Mouse (Mus musculus) midbrain, embryonic 11.5 days (tissue): ENCODE results near the gene Pigt. TPM values are rescaled to one million over a fixed set of nuclear protein-coding genes. Genes with fewer than 3 reads are reported as not detected.

ENCODE experiments used
- ATAC-seq: fragments of 200-750 bp; cut with Nextera tagmentation; 2 replicates; pipeline ENCODE4 v1.8.0; 2017; ENCODE audit warnings: moderate TSS enrichment, moderate library complexity; ENCODE audit not compliant: low FRiP score
- DNase-seq: peaks from one replicate; pipeline ENCODE4 v3.0.0; 2015; ENCODE audit warnings: low spot score; ENCODE audit errors: missing footprints
- H3K27ac ChIP-seq: fragments of 300-500 bp; sonication (generic); 2 replicates; pipeline ENCODE4 v1.5.1; 2014; ENCODE audit warnings: low read depth, low read length
- H3K27me3 ChIP-seq: fragments of 300-500 bp; sonication (generic); 2 replicates; pipeline ENCODE4 v1.6.1; 2014; ENCODE audit warnings: mild to moderate bottlenecking, low read length, moderate library complexity, mixed read lengths; ENCODE audit not compliant: control insufficient read depth, insufficient read depth
- H3K36me3 ChIP-seq: fragments of 300-500 bp; sonication (generic); 2 replicates; pipeline ENCODE4 v1.6.1; 2014; ENCODE audit warnings: mild to moderate bottlenecking, low read length, moderate library complexity, mixed read lengths; ENCODE audit not compliant: control insufficient read depth, insufficient read depth
- H3K4me1 ChIP-seq: fragments of 300-500 bp; sonication (generic); 2 replicates; pipeline ENCODE4 v1.6.1; 2014; ENCODE audit warnings: low read length; ENCODE audit not compliant: control insufficient read depth, insufficient read depth
- H3K4me2 ChIP-seq: fragments of 300-500 bp; sonication (generic); 2 replicates; pipeline ENCODE4 v1.6.1; 2014; ENCODE audit warnings: mild to moderate bottlenecking, moderate library complexity
- H3K4me3 ChIP-seq: fragments of 300-500 bp; sonication (generic); 2 replicates; pipeline ENCODE4 v1.5.1; 2014; ENCODE audit warnings: low read depth, low read length
- H3K9ac ChIP-seq: fragments of 300-500 bp; sonication (generic); 2 replicates; pipeline ENCODE4 v1.6.1; 2014; ENCODE audit warnings: low read length
- H3K9me3 ChIP-seq: fragments of 300-500 bp; sonication (generic); 2 replicates; pipeline ENCODE4 v1.6.1; 2016; ENCODE audit warnings: low read length; ENCODE audit not compliant: control insufficient read depth
- WGBS: fragments of 180-500 bp; shearing (Covaris S2); extraction: QIAGEN DNeasy Blood & Tissue Kit; methylation state at CpG from one replicate; pipeline ENCODE4 v1.1.7; 2014; 5-methylcytosine and 5-hydroxymethylcytosine counted together
- polyA plus RNA-seq: library from polyadenylated mRNA; unstranded; fragments of >200 nt; fragmentation: Nextera tagmentation; extraction: Ambion mirVana; gene quantifications from 2 replicates; pipeline ENCODE4 v1.2.1, GENCODE M21; 2014

The Pigt gene
- 48.1 and 51.9 TPM in 2 replicates for polyA plus RNA-seq

- peak within 1 kb of the TSS; percentile 68 for H3K4me3 ChIP-seq
- no peaks in the 10 kb centered on the region for H3K9me3 ChIP-seq
- H3K9ac ChIP-seq, result peak within 1 kb of the TSS; percentile 73
- H3K27ac ChIP-seq, result no peak within 1 kb of the TSS
- no peaks in the 10 kb centered on the region for H3K27me3 ChIP-seq
- peaks cover 4% of the 10 kb centered on the region; the same call in 1 of the 2 replicates for H3K36me3 ChIP-seq
- H3K4me1 ChIP-seq, result peaks cover 5% of the 10 kb centered on the region; the same call in 1 of the 2 replicates
- WGBS, result 4% methylated on average over 43 of the region's 43 CpGs
- DNase-seq, result peak; percentile 97
- peak; percentile 95 for ATAC-seq
- peak within 1 kb of the TSS; percentile 97 for H3K4me2 ChIP-seq
Observed at GRCm38 (mm10) chr2:164496847-164497690, at the start of gene Pigt. TSS of gene Pigt (plus strand) at chr2:164497520.

DNA sequence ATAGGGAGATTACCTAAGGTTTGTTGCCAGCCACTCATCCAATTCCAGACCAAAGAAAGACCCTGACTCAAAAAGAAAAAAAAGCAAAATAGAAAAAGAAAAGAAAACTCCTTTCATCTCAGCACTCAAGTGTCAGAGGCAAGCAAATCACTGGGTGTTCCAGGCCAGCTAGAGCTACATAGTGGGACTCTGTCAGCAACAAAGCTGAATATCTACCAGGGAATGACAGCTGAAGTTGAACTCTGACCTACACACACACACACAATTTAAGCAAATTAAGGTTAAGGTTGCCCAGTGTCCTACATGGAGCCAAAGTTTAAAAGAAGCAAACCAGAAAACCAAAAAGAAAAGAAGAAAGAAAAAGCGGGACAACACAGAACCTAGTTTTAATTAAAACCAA is 49.2 kb upstream of the Pigt start:
- Histone ChIP-seq H3K36me3 (no peaks in the 10 kb centered on the region), H3K9ac (no peak overlapping the region), H3K27me3 (peaks cover 2% of the 10 kb centered on the region; the same call in 1 of the 2 replicates), H3K27ac (no peak overlapping the region), H3K4me3 (no peak overlapping the region), H3K9me3 (no peaks in the 10 kb centered on the region), H3K4me1 (peaks cover 4% of the 10 kb centered on the region), H3K4me2 (no peak overlapping the region)
- DNase-seq (no peak), ATAC-seq (no peak)
- 96% methylated on average over 1 of the region's 1 CpGs for WGBS

- no peaks in the 10 kb centered on the region for H3K9me3 ChIP-seq
- no peak for DNase-seq
Observed at GRCm38 (mm10) chr2:164448921-164449320, 48.4 kb upstream of the Pigt start.

GRCm38 (mm10) chr2:164449341-164450042 is 47.8 kb upstream of the Pigt start:
- Histone ChIP-seq H3K4me1 (no peaks in the 10 kb centered on the region), H3K9ac (no peak overlapping the region), H3K4me2 (no peak overlapping the region), H3K9me3 (no peaks in the 10 kb centered on the region), H3K27ac (no peak overlapping the region), H3K4me3 (no peak overlapping the region), H3K27me3 (no peaks in the 10 kb centered on the region; the same call in 1 of the 2 replicates), H3K36me3 (no peaks in the 10 kb centered on the region)
- ATAC-seq (no peak), DNase-seq (peak; percentile 61)
- 91% methylated on average over 14 of the region's 14 CpGs for WGBS

More at GRCm38 (mm10) chr2:164448921-164449320, 48.4 kb upstream of the Pigt start:
- WGBS, result 82% methylated on average over 5 of the region's 5 CpGs
- H3K27ac ChIP-seq, result no peak overlapping the region
- ATAC-seq, result no peak
- H3K4me1 ChIP-seq, result no peaks in the 10 kb centered on the region
- H3K36me3 ChIP-seq, result no peaks in the 10 kb centered on the region
- H3K9ac ChIP-seq, result no peak overlapping the region
- no peak overlapping the region for H3K4me3 ChIP-seq
- no peak overlapping the region for H3K4me2 ChIP-seq
- H3K27me3 ChIP-seq, result no peaks in the 10 kb centered on the region; the same call in 1 of the 2 replicates

DNA sequence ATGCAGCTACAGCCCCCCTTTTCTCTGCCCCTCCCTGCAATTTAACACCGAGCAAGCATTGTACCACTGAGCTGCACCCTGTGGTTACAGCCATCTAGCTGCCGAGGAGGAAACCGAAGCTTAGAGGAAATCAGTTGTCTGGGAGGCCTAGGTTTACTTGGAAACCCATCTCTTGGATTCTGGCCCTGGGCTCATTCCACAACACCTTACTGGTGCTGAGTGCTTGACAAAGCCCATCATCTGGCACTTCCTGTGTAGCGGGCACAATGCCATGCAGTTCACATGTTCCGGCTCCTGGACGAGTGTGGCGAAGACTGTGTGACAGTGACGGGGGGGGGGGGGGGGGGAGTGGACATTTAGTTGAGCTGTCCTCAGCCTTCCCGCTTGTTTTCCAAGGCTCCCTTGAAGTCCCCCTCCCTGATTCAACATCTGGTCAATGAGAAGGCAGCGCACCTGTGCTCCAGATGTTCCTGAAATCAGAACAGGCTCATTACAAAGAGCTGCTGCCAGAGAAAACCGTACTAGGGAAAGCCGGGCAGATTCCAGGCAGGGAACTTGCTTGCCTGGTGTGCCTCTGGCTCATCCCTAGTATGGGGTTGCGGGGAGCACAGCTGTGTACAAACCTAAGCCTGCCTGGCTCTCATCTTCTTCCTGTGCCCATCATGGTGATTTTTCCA is 45.2 kb upstream of the Pigt start:
- peaks cover 5% of the 10 kb centered on the region for H3K4me1 ChIP-seq
- 46% methylated on average over 12 of the region's 13 CpGs for WGBS
- H3K4me2 ChIP-seq, result no peak overlapping the region
- H3K4me3 ChIP-seq, result no peak overlapping the region
- DNase-seq (peak; percentile 47), ATAC-seq (no peak)
- no peaks in the 10 kb centered on the region for H3K36me3 ChIP-seq
- no peak overlapping the region for H3K27ac ChIP-seq
- H3K27me3 ChIP-seq, result no peaks in the 10 kb centered on the region
- H3K9me3 ChIP-seq, result no peaks in the 10 kb centered on the region
- H3K9ac ChIP-seq, result no peak overlapping the region

DNA sequence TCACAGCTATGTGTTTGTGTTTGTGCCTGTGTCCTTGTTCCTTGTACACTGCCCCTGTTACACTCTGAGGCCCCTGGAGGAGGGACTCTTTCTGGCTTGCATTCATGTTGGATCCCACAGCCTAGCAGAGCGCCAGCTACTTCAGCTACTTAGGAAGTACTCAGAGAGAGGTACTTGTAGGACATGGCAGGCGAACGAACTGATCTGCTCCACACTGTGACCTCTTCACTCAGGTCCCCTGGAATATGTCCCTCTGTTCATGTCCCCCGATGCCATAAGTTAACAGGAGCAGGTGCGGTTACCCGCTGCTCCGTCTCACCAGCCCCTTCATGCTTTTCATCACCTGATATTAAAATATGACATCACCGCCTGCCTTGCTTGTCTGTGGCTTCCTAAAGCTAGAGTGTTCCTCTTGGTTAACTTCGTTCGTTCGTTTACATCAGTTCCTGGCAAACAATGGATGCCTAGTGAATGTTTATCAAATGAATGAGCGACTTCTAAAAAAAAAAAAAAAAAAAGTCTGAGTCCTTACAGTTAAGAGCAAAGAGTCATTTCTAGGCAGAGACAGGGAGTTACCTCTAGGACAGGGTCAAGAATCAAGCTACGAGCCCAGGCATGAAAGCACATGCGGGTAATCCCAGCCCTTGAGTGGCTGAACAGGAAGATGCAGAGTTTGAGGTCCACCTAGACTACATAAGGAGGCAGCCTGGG is 44.1 kb upstream of the Pigt start:
- Histone ChIP-seq H3K9me3 (no peaks in the 10 kb centered on the region), H3K4me2 (no peak overlapping the region), H3K4me1 (peaks cover 5% of the 10 kb centered on the region), H3K36me3 (no peaks in the 10 kb centered on the region), H3K27ac (no peak overlapping the region), H3K9ac (no peak overlapping the region), H3K27me3 (no peaks in the 10 kb centered on the region), H3K4me3 (no peak overlapping the region)
- ATAC-seq, result no peak
- WGBS, result 88% methylated on average over 14 of the region's 14 CpGs
- no peak for DNase-seq

DNA sequence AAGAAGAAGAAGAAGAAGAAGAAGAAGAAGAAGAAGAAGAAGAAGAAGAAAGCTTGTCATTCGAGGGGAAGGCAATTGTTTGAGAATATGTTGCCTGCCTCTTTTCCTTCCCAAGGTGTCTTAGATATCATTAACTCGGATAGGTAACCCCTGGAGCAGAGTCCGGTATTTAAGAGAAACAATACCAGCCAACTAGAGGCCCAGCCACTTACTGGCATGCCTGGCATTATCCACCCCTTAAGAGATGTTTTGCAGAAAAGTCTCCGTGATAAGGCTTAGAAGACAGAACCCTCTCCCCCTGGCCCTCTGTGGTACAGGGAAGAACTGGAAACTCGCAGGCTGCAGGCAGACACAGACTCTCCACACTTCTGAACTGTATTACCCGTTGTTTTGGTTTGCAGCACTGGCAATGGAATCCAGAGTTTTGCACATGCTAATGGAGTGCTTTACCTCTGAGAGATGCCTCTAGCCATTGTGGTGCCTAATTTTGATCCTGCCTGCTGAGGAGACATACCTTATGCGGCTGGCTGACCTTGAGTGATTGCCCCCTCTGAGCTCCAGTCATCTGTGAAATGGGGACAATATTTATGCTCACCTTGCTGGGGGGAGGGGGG is 43.3 kb upstream of the Pigt start:
- Histone ChIP-seq H3K9ac (no peak overlapping the region), H3K4me1 (peaks cover 5% of the 10 kb centered on the region), H3K4me3 (no peak overlapping the region), H3K27ac (no peak overlapping the region), H3K36me3 (no peaks in the 10 kb centered on the region), H3K9me3 (no peaks in the 10 kb centered on the region), H3K4me2 (no peak overlapping the region), H3K27me3 (no peaks in the 10 kb centered on the region)
- ATAC-seq, result no peak
- 77% methylated on average over 7 of the region's 7 CpGs for WGBS
- no peak for DNase-seq

DNA sequence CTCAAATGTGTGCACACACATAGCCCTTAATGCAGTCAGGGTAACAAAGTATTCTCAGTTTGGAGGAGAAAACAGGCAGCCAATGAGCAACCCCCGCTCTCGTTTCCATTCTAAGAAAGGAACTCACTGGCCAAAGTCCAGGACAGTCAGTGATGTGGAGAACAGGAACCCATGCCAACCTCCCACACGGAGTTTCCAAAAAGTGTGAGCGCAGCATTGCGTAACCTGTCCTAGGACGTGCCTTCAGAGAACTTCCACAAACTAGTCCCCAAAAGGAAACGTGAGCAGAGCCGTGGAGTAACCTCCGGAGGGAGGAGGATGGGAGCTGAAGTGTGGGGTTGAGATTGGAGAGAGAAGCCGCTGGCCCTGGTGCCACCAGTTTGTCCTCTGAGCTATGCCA is 42.5 kb upstream of the Pigt start:
- no peak for ATAC-seq
- H3K27me3 ChIP-seq, result no peaks in the 10 kb centered on the region
- H3K9me3 ChIP-seq, result no peaks in the 10 kb centered on the region
- 83% methylated on average over 10 of the region's 10 CpGs for WGBS
- DNase-seq, result no peak
- H3K36me3 ChIP-seq, result no peaks in the 10 kb centered on the region
- H3K4me2 ChIP-seq, result no peak overlapping the region
- H3K9ac ChIP-seq, result no peak overlapping the region
- no peak overlapping the region for H3K4me3 ChIP-seq
- H3K27ac ChIP-seq, result no peak overlapping the region
- H3K4me1 ChIP-seq, result peaks cover 5% of the 10 kb centered on the region
